Mouse (Mus musculus): Measurements from ENCODE around the gene Rab29. TPM values are rescaled to one million over a fixed set of nuclear protein-coding genes. Genes with fewer than 3 reads are reported as not detected.

The Rab29 gene
- total RNA-seq, 4 experiments from 2014 or later = 15.0 to 28.6 (median 22.0) TPM

Other genes starting within 250 kb of the Rab29 start
- gene Ctse, start 228.9 kb upstream of the Rab29 start, total RNA-seq (2022) = under 1 TPM; 0.43 to 0.81 (median 0.50) TPM
- gene Rab7b, start 178.5 kb upstream of the Rab29 start, total RNA-seq (2022) = 10 to 100 TPM in 2 of 4 experiments, 1 to 10 TPM in 2; 6.6 to 17.4 (median 11.0) TPM
- under 1 TPM in 3 of 4 experiments, not detected in 1; 0.06 to 0.28 (median 0.23) TPM for gene Slc26a9, start 123.2 kb upstream of the Rab29 start, total RNA-seq (2022)
- gene Pm20d1, start 69.8 kb upstream of the Rab29 start, total RNA-seq (2022) = 10 to 100 TPM in 2 of 4 experiments, 1 to 10 TPM in 2; 6.2 to 15.0 (median 10.6) TPM
- 10 to 100 TPM; 49.1 to 57.2 (median 53.0) TPM for gene Slc41a1, start 39.7 kb upstream of the Rab29 start, total RNA-seq (2022)
- 100 to 1,000 TPM; 134 to 174 (median 151) TPM for gene Nucks1, start 43.3 kb downstream of the Rab29 start, total RNA-seq (2022)
- 10 to 100 TPM; 18.4 to 53.4 (median 36.3) TPM for gene Slc45a3, start 95.7 kb downstream of the Rab29 start, total RNA-seq (2022)
- gene Elk4, start 140.4 kb downstream of the Rab29 start, total RNA-seq (2022) = 100 to 1,000 TPM in 3 of 4 experiments, 10 to 100 TPM in 1; 91.7 to 118 (median 106) TPM
- 10 to 100 TPM; 29.5 to 40.9 (median 32.2) TPM for gene Mfsd4a, start 200.8 kb downstream of the Rab29 start, total RNA-seq (2022)

Measured in adrenal gland, adult 8-10 months (tissue).